Mouse (Mus musculus) embryonic facial prominence, embryonic 12.5 days (tissue): ENCODE results near the gene Ttc33. TPM values are rescaled to one million over a fixed set of nuclear protein-coding genes. Genes with fewer than 3 reads are reported as not detected.

Source experiments
- ATAC-seq: fragments of 200-750 bp; cut with Nextera tagmentation; 2 replicates; pipeline ENCODE4 v1.8.0; 2017; ENCODE audit not compliant: insufficient number of reproducible peaks, insufficient read depth, low FRiP score, low TSS enrichment
- H3K27ac ChIP-seq: fragments of 300-500 bp; sonication (generic); 2 replicates; pipeline ENCODE4 v1.5.1; 2016; ENCODE audit warnings: mild to moderate bottlenecking
- H3K27me3 ChIP-seq: fragments of 300-500 bp; sonication (generic); 2 replicates; pipeline ENCODE4 v1.6.1; 2016; ENCODE audit warnings: mild to moderate bottlenecking, moderate library complexity
- H3K36me3 ChIP-seq: fragments of 300-500 bp; sonication (generic); 2 replicates; pipeline ENCODE4 v1.6.1; 2016; ENCODE audit warnings: mild to moderate bottlenecking
- H3K4me1 ChIP-seq: fragments of 300-500 bp; sonication (generic); 2 replicates; pipeline ENCODE4 v1.6.1; 2016
- H3K4me2 ChIP-seq: fragments of 300-500 bp; sonication (generic); replicated peaks from 2 replicates; pipeline ENCODE4 v1.6.1; 2016; ENCODE audit warnings: mild to moderate bottlenecking, moderate library complexity
- H3K4me3 ChIP-seq: fragments of 300-500 bp; sonication (generic); 2 replicates; pipeline ENCODE4 v1.5.1; 2016; ENCODE audit warnings: mild to moderate bottlenecking
- H3K9ac ChIP-seq: fragments of 300-500 bp; sonication (generic); 2 replicates; pipeline ENCODE4 v1.6.1; 2016; ENCODE audit warnings: mild to moderate bottlenecking, moderate library complexity
- H3K9me3 ChIP-seq: fragments of 300-500 bp; sonication (generic); 2 replicates; pipeline ENCODE4 v1.6.1; 2016; ENCODE audit warnings: mild to moderate bottlenecking, moderate library complexity
- WGBS: fragments of 180-500 bp; shearing (Covaris S2); methylation state at CpG from one replicate; pipeline ENCODE4 v1.1.7; 2016; 5-methylcytosine and 5-hydroxymethylcytosine counted together
- polyA plus RNA-seq: library from polyadenylated mRNA; unstranded; fragments of >200 nt; fragmentation: Nextera tagmentation; extraction: Ambion mirVana; gene quantifications from 2 replicates; pipeline ENCODE4 v1.2.1, GENCODE M21; 2016

Ttc33 gene
- polyA plus RNA-seq, 1 experiment from 2014 or later, result 42.6 TPM

DNA sequence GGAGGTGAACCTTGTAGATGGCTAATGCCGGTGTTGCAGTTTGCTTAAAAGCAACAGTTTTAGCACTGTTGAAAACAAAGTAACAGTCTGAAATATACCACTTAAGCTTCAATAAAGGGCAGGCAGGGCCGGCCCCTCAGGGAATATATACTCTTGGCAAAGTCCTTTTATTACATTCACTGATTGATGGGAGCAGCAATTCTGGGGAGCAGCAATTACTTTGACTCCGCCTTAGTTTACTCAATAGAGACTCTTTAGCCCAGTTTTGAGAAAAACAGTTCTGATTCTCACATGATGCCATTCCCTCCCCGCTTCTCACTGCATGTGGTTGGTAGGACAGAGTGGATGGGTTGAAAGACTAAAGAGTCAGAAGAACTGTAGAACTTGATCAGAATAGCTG is 36.1 kb upstream of the Ttc33 start:
- Histone ChIP-seq H3K4me1 (peaks cover 26% of the 10 kb centered on the region), H3K9ac (no peak overlapping the region), H3K9me3 (no peaks in the 10 kb centered on the region), H3K4me3 (no peak overlapping the region), H3K27me3 (no peaks in the 10 kb centered on the region), H3K27ac (no peak overlapping the region), H3K4me2 (no peak overlapping the region), H3K36me3 (no peaks in the 10 kb centered on the region)
- no peak for ATAC-seq
- 70% methylated on average over 4 of the region's 4 CpGs for WGBS

DNA sequence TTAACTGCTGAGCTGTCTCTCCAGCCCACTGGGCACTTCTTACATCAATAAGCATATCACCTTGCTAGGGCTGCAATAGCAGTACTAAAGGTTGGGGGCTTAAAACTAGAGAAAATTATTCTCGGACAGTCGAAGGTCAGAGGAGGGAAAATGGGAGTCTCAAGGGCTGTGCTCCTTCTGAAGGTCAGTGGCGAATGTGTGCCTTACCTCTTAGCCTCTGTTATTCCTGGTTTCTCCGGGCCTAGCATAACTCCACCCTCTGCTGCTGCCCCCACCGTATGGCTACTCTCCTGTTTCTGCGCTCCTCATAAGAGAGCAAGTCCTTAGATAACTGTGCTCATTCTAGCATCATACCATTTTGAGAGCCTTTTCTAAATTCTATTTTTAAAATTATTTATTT is 33.2 kb upstream of the Ttc33 start:
- Histone ChIP-seq H3K4me1 (peaks cover 23% of the 10 kb centered on the region), H3K36me3 (no peaks in the 10 kb centered on the region), H3K4me2 (no peak overlapping the region), H3K4me3 (no peak overlapping the region), H3K27me3 (no peaks in the 10 kb centered on the region), H3K9ac (no peak overlapping the region), H3K9me3 (no peaks in the 10 kb centered on the region), H3K27ac (no peak overlapping the region)
- 87% methylated on average over 6 of the region's 6 CpGs for WGBS
- no peak for ATAC-seq

DNA sequence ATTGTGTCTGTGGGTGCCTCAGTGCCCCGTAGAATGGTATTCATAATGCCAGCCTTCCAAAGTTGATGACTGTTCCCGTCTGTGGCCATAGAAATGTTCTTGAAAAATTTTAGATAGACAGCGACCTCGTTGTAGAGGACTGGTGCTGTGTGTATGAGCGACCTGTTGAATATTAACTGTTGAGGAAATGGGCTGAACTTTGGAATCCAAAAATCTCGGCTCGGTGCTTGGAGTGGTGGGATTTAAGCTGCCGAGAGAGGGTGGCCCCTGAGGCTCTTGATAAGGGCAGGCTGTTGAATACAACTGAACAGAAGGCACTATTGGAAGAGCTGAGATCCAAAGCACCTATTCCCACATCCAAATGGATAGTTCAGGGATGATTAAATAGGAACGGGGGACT is 30.7 kb upstream of the Ttc33 start:
- peaks cover 7% of the 10 kb centered on the region; the same call in 1 of the 2 replicates for H3K4me1 ChIP-seq
- no peak overlapping the region for H3K4me3 ChIP-seq
- H3K4me2 ChIP-seq, result no peak overlapping the region
- H3K27ac ChIP-seq, result no peak overlapping the region
- no peaks in the 10 kb centered on the region for H3K36me3 ChIP-seq
- H3K9me3 ChIP-seq, result no peaks in the 10 kb centered on the region
- no peak for ATAC-seq
- H3K27me3 ChIP-seq, result no peaks in the 10 kb centered on the region
- no peak overlapping the region for H3K9ac ChIP-seq
- WGBS, result 84% methylated on average over 9 of the region's 9 CpGs

DNA sequence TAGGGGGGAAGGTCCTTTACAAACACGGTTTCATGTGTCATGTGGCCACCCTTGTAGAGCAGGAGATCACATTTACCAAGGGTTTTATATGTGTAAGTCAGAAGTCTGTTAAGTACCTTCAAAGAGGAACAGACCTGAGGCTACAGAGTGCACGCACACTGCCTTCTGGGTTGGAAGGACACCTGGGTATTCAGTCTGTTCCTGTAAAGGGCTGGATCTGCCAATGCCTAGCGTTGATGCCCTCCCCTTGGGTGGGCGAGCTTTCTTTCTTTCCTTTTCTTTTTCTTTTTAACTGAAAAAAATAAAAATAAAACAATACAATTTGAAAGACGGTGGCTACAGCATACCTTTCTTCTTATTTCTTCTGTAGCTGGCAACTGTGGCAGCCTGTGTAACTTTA is 30.2 kb upstream of the Ttc33 start:
- Histone ChIP-seq H3K4me2 (no peak overlapping the region), H3K36me3 (no peaks in the 10 kb centered on the region), H3K27ac (no peak overlapping the region), H3K4me3 (no peak overlapping the region), H3K27me3 (no peaks in the 10 kb centered on the region), H3K9me3 (no peaks in the 10 kb centered on the region), H3K9ac (no peak overlapping the region), H3K4me1 (peaks cover 7% of the 10 kb centered on the region; the same call in 1 of the 2 replicates)
- WGBS, result 68% methylated on average over 5 of the region's 5 CpGs
- ATAC-seq, result no peak

DNA sequence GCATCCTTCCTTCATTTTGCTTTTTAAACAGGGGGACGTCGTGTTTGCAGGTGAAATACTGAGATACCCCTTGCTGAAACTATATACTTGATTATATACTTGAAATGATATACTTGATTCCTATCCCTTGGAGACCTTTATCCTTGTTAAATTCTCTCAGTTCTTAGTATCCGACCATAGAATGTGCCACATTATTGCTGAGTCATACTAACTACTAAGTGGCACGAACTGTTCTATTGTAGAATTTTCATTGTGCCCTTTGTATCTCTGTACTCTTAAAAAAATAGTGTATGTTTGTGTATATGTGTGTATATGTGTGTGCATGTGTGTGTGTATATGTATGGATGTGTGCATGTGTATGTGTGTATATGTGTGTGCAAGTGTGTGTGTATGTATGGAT is 29.0 kb upstream of the Ttc33 start:
- H3K4me2 ChIP-seq, result no peak overlapping the region
- H3K4me3 ChIP-seq, result no peak overlapping the region
- H3K36me3 ChIP-seq, result no peaks in the 10 kb centered on the region
- H3K9me3 ChIP-seq, result no peaks in the 10 kb centered on the region
- no peak for ATAC-seq
- H3K4me1 ChIP-seq, result peaks cover 7% of the 10 kb centered on the region; the same call in 1 of the 2 replicates
- 87% methylated on average over 4 of the region's 4 CpGs for WGBS
- H3K27me3 ChIP-seq, result no peaks in the 10 kb centered on the region
- no peak overlapping the region for H3K9ac ChIP-seq
- no peak overlapping the region for H3K27ac ChIP-seq

DNA sequence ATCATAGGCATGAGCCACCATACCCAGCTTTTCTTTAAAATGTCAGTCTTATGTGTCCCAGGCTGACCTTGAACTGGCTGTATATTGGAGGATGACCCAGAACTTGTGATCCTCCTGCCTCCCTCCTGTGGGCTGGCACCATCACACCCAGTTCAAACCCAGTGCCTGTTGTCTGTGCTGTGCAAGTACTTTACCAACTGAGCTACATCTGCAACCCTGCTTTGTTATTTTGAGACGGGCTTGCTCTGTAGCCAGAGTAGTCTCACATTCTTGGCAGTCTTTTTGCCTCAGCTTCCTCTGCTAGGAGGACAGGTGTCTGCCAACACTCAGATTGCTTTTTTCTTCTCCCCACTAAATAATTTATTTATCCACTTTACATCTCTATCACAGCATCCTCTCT is 27.9 kb upstream of the Ttc33 start:
- no peak overlapping the region for H3K9ac ChIP-seq
- H3K27me3 ChIP-seq, result no peaks in the 10 kb centered on the region
- no peak for ATAC-seq
- H3K27ac ChIP-seq, result no peak overlapping the region
- H3K4me3 ChIP-seq, result no peak overlapping the region
- H3K4me2 ChIP-seq, result no peak overlapping the region
- WGBS, result 91% methylated on average over 1 of the region's 1 CpGs
- no peaks in the 10 kb centered on the region for H3K9me3 ChIP-seq
- peaks cover 7% of the 10 kb centered on the region; the same call in 1 of the 2 replicates for H3K4me1 ChIP-seq
- H3K36me3 ChIP-seq, result no peaks in the 10 kb centered on the region

DNA sequence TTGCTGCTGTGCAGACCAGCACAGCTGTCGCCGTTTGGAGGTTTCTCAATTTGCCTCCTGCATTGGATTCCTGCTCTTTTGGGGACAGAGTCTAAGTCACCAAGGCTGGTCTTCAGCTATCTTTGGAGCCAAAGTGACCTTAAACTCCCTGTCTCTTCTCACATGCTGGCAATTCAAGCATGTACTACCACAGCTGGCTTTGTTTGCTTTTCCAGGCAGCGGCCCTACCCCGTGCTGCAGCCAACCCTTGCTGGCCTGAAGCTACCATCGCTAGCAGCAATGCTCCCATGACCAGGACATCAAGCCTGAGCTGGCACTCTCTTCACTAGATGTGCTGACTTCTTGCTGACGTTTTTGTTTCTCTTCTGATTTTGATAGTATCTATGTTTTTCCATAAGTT is 26.5 kb upstream of the Ttc33 start:
- H3K4me1 ChIP-seq, result peaks cover 7% of the 10 kb centered on the region; the same call in 1 of the 2 replicates
- no peaks in the 10 kb centered on the region for H3K9me3 ChIP-seq
- no peak for ATAC-seq
- no peak overlapping the region for H3K9ac ChIP-seq
- H3K36me3 ChIP-seq, result peaks cover 11% of the 10 kb centered on the region
- H3K4me2 ChIP-seq, result no peak overlapping the region
- WGBS, result 69% methylated on average over 6 of the region's 6 CpGs
- H3K27me3 ChIP-seq, result no peaks in the 10 kb centered on the region
- no peak overlapping the region for H3K27ac ChIP-seq
- no peak overlapping the region for H3K4me3 ChIP-seq

DNA sequence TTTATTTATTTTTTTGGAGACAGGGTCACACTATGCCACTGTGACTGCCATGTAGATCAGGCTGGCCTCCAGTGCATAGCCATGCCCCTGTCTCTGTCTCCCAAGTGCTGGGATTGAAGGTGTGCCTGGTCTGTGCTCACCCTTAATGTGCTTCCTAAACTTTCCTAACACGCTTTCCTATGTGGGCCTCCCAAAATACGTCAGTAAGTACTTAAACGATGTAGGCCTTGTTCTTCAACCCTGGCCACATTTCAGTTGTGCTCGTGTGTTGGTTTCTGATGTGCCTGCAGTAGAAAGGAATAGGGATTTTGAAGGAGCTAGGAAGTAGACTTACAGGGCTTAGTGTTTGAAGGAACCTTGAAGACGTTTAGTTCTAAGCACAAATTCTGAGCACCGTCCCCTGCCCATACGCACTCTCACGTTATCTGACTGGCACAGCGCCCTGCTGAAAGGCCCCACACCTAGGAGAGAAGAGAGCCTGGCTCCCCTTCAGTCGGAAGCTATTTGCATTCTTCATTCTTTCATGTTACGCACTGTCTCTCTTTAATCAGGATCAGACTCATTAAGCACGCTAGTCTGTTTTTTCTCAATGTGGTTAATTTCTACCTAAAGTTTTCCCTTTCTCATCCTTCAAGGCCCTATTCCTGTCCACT is 20.1 kb upstream of the Ttc33 start:
- WGBS, result 91% methylated on average over 12 of the region's 12 CpGs
- Histone ChIP-seq H3K4me3 (no peak overlapping the region), H3K27me3 (no peaks in the 10 kb centered on the region), H3K36me3 (peaks cover 56% of the 10 kb centered on the region), H3K9ac (no peak overlapping the region), H3K27ac (no peak overlapping the region), H3K4me2 (no peak overlapping the region), H3K9me3 (no peaks in the 10 kb centered on the region), H3K4me1 (no peaks in the 10 kb centered on the region)
- no peak for ATAC-seq

DNA sequence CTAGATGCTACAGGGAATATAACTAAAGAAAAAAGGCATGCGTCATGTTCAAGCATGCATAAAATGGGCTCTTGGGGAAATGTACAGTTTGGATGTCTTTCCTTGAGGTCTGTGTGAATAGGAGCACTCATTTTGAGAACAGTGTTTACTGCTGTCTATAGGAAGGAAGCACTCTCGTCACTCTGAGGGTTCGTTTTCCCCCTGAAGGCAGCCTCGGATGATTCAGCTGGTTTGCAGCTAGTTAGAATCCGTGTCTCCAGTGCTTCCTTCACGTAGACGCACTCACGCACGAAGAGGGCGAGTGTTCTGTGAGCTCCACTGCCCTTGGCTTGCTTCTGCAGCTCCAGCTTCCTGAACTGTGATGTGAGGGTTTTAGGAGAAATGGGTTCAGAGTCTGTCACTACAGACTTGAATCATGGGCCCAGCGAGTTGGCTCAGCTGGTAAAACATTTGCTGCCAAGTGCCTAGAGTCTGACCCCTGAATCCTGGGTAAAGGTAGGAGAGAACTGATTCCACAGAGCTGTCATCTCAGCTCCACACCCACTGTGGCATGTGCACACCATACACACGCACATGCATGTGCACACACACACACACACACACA is 12.0 kb upstream of the Ttc33 start:
- H3K4me3 ChIP-seq, result no peak overlapping the region
- H3K9ac ChIP-seq, result no peak overlapping the region
- H3K9me3 ChIP-seq, result no peaks in the 10 kb centered on the region
- H3K4me2 ChIP-seq, result no peak overlapping the region
- H3K27ac ChIP-seq, result no peak overlapping the region
- peaks cover 54% of the 10 kb centered on the region for H3K36me3 ChIP-seq
- no peaks in the 10 kb centered on the region for H3K27me3 ChIP-seq
- WGBS, result 85% methylated on average over 12 of the region's 12 CpGs
- H3K4me1 ChIP-seq, result no peaks in the 10 kb centered on the region
- no peak for ATAC-seq

DNA sequence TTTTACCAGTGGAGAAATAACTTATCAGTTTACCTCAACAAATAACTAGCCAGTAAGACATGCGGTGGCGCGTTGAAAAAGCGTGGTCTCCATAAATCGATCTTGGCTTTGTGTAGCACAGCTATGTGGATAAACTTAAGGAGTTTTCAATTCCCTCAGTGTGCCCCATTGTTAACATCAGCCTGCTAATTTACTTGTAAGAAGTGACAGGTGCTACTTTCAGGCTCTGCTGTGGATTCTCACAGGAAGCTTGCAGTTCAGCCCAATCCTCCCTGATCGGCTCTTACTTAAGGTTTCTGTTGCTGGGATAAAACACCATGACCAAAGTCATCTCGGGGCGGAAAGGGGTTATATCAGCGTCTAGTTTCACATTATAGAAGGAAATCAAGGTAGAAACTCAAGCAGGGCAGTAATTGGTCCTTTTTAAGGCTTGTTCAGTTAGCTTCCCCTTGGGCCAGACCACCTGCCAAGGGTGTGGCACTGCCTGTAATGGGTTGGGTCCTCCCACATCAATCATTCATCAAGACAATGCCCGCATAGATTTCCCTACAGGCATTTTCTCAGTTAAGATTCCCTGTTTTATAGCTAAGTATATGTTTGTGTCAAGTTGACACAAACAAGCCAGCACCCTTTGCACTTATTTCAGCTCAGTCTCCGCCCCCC is 526 bp upstream of the Ttc33 start:
- peak overlapping the region; percentile 80 for H3K27ac ChIP-seq
- 42% methylated on average over 11 of the region's 11 CpGs for WGBS
- peak overlapping the region; percentile 96 for H3K4me3 ChIP-seq
- H3K9me3 ChIP-seq, result no peaks in the 10 kb centered on the region
- H3K27me3 ChIP-seq, result no peaks in the 10 kb centered on the region
- H3K36me3 ChIP-seq, result no peaks in the 10 kb centered on the region
- peak overlapping the region; percentile 72 for H3K4me2 ChIP-seq
- H3K4me1 ChIP-seq, result peaks cover 13% of the 10 kb centered on the region
- H3K9ac ChIP-seq, result peak overlapping the region; percentile 82
- ATAC-seq, result peak; percentile 52; the same call in 1 of the 2 replicates

DNA sequence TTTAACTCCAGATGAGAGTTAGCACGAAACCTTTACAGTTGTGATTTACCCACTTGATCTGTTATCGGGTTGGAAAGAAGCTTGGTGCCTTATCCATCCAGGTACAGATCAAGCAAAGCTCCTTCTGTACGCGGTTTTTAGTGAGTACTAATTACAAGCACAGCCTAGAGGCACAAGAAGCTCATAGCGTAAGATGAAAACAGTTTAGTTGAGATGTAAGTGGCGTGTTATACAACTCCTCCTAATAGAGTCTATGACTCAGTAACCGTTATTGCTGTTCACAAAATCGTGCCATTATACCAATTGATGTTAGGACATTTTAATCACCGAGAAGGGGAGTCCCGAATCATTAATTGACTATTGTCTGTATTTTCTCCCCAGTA is 959 bp downstream of the Ttc33 start:
- Histone ChIP-seq H3K4me2 (peak overlapping the region; percentile 72), H3K4me3 (peak overlapping the region; percentile 96), H3K27ac (peak overlapping the region; percentile 80; the same call in 1 of the 2 replicates), H3K9me3 (no peaks in the 10 kb centered on the region), H3K27me3 (no peaks in the 10 kb centered on the region), H3K9ac (peak overlapping the region; percentile 82), H3K36me3 (peaks cover 10% of the 10 kb centered on the region; the same call in 1 of the 2 replicates), H3K4me1 (peaks cover 13% of the 10 kb centered on the region)
- ATAC-seq, result no peak
- WGBS, result 34% methylated on average over 10 of the region's 10 CpGs

DNA sequence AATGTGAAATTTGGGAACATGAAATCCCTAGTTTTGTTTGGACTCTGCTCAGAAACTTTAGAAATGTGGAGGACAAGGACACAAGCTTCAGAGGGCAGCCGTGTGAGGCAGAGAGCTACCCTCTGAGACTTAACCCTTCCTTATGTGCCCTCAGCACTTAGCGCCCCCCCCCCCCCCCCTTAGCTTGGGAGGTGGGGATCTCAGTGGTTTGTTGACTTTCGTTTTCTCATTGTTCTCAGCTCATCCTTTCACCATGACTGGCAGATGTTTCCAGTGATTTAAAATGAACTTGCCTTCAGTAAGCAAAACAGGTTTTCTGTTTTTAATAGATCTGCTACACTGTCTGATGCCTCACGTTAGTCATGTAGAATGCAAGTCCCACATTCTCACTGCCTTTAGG is 1.8 kb downstream of the Ttc33 start:
- peaks cover 13% of the 10 kb centered on the region for H3K4me1 ChIP-seq
- H3K9ac ChIP-seq, result no peak overlapping the region
- WGBS, result 61% methylated on average over 4 of the region's 4 CpGs
- H3K9me3 ChIP-seq, result no peaks in the 10 kb centered on the region
- H3K36me3 ChIP-seq, result peaks cover 10% of the 10 kb centered on the region; the same call in 1 of the 2 replicates
- no peaks in the 10 kb centered on the region for H3K27me3 ChIP-seq
- H3K4me3 ChIP-seq, result no peak overlapping the region
- no peak overlapping the region for H3K4me2 ChIP-seq
- ATAC-seq, result no peak
- H3K27ac ChIP-seq, result no peak overlapping the region
